Mouse (Mus musculus) 3T3-L1 (cell line): Measurements from ENCODE around the gene Olfm4.

Source experiments
- DNase-seq: peaks from one replicate; pipeline ENCODE4 v3.0.0-alpha.2; 2015; ENCODE audit warnings: low read depth, low spot score

The Olfm4 gene

DNA sequence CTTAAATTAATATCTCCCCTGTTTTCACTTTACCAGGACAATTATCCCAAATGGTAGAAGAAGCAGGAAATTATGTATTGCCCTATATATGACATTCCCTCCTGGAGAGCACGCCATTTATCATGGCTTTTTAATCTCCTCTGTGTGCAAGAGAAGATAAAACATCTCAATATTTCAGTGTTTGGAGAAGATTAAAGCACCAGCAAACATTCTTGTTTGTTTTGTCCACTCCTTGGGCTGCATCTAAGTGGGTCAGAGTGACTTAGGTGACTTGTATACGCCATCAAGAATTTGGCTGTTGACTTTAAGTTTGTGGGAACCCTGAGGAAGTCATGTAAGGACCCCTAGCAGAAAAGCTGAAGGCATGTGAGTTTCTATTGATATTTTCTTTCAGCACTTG is at the start of gene Olfm4:
Gene Olfm4, plus strand, starts transcription at position 301 of the 400 bp plus-strand sequence.
- no peak for DNase-seq

DNA sequence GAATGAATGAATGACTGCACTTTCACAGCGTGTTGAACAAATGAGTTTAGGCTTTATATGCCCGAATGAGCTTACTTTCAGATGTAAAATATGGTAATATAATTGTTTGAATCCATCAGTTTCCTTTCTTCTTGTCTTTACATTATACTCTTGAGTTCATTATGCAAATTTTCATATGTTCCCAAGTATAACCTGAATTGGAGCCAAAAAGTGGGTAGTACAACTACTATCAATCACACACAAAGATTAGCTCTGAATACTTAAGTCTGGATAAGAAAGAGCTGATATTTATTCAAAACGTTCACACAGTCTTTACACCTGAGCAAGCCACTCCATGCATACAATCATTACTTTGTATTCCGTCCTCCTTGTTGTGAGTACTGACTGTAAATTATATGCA is 49.5 kb upstream of the Olfm4 start:
- DNase-seq = no peak

DNA sequence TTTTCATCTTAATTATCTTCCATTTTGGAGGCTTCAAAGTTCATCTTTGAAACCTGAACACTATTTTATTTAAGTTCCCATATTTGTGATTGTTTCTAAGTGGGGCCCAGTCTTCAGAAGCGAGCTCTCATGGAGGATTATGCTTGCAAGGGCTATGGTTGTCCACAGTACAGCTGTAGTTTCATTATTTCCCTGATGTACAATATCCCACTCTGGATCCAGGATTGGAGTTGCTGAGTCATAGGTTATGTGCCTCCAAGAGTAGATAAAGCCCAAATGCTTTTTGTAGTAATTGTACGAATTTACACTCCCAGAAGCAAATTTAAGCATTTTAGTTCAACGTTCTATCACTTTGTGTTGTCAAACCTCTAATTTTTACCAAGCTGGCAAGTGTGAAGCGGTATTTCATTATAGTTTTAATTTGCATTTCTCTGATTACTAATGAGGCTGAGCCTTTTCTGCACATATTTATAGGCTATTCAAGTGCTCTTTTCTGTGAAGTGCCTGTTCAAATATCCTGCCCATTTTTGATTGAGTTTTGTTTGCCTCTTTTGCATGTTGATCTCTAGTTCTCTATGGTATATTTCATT is 46.9 kb upstream of the Olfm4 start:
- DNase-seq = no peak

DNA sequence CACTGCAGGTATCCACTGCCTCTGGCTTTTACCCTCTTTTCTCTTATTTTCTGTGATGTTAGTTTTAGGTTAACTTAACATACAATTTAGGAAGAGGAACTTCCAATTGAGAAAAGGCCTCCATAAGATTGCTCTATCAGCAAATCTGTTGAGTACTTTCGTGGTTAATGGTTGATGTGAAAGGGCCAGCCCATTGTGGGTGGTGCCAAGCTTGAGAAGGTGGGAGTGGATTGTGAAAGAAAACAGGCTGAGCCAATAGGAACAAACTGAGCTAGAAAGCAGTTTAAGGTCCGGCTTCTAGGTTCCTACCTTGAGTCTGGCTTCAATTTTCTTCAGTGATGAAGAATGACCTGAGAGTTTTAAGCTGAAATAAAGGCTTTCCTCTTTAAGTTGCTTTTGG is 38.0 kb upstream of the Olfm4 start:
- no peak for DNase-seq

DNA sequence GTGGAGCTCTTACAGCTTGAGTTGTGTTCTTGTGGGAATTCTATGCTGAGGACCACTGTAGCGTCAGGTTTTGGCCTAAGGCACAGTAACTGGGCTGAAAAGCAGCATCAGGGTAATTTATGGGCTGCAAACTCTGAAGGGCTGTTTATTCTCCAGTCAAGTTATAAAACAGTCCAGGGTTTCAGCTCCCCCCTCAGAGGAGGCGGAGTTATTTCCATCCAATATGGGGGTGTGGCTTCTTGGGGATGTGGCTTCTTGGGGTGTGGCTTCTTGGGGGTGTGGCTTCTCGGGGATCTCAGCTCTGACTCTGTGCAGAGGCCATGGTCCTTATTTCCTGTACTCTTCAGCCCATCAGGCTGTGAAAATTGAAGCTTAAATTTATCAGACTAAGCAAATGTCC is 28.2 kb upstream of the Olfm4 start:
- no peak for DNase-seq

DNA sequence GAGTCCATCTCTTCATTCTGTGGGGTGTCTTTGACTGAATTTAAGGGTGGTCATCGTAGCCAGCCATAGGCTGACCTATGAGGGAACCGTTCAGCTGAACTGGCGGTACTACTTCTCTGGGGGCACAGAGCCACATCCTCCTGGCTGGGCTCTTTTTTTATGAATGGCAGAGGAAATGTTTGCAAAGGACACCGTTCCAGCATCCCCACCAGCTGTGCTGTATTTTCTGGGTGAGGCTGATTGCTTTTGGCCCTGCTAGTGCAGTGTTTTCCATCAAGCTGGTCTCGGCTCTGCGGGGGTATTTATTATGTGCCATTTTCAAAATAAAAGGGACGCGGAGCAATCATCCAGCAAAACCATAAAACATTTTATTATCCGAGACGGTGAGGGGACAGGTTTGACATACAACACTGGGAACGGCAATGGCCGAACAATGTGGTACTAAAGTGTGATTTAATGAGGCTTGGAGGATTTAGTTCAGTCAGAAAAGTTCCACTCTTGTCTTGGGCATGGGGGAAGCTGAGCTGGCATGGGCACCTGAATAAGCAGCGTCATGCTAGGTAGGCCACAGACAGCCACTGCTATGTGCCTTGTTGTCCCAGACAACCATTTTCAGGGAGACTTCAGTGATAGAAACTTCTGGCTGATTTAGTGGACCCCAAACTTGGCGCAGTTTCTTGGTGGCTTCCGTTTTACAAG is 25.9 kb upstream of the Olfm4 start:
- no peak for DNase-seq

DNA sequence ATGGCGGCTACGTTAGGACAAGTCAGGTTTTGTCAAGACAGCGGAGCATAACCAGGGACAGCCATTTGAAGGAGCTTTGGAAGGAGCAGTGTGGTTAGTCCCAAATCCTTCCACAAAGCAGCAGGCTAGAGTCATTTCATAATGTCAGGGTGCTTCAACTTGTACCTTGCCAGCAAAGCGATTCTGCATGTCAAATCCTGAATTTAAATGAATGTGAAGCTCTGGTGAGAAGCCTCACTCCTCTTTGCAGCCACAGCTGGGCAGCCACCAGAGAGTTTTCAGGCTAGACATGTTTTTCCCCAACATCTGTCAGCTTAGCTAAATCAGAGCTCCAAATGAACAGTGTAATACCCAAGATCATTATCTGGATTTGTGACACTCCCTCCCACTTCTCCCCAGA is 22.7 kb upstream of the Olfm4 start:
- DNase-seq = no peak

DNA sequence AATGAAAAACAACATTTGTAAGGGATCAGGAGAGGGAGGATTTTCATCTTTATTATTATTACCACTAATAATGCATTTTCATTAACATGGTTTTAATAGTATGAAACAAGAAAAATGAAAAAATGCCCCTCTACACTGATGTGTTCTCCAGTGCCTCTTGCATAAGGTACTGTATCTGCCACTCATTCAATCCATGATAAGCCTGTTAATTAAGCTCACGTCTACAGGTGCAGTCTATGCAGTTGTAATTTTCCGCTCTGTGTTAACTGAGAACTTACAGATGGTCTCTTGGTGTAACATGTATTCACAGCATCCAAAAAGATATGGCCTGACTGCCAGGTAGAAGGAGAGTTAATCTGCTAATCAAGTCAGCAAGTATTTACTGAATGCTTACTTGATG is 22.3 kb upstream of the Olfm4 start:
- DNase-seq = no peak

DNA sequence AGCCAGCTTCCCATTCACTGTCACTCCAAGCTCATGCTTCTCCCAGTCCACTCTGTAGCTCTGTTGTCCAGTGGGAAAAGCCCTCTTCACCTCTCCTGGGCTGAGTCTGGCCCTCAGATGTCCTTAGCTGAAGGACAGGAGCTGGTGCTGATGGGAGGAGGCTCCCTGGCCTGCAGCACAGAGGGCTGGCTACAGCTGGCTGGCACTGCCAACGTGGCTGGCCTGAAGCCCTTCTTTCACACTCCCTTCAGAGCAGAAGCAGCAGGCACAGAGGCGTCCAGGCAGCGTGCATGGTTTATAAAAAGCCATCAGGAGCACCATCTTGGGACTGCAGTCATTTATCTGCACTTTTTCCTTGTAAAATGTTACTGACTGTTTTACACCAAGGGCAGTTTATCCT is 13.7 kb upstream of the Olfm4 start:
- no peak for DNase-seq

DNA sequence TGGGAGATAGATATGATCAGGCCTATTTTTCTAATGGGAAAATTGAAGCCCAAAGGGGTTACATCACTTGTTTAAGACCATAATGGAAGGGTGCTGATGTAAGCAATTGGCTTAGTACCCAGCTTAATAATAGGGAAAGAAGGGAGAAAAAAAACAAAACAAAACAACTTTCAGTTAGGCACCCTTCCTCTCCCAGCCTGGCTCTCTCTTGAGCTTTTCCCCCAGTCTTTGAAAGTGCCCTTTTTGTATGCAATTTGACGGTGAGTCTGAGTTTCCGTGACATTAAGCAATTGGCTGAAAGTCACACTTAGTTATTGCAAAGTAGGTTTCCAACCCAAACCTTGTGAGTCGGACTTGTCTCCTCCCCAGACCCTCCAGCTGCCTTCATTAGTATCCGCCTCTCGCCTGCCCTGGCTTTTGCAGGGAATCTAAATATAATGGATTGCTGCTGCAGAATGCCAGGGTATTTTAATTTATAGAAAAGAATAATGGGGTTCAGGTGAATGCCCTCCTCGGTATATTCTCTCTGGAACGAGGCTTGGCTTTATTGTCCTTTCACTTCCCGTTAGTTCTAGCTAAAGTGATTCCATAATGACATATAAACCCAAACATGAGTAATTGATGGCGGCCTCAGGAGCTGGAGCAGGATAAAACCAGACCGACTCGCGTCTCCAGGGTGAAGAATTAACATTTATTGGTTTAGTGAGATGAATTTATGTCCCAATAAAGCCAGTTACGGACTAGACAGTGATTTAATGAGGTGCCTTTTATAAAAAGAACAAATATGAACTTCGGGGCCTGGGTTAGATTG is 12.7 kb upstream of the Olfm4 start:
- no peak for DNase-seq

DNA sequence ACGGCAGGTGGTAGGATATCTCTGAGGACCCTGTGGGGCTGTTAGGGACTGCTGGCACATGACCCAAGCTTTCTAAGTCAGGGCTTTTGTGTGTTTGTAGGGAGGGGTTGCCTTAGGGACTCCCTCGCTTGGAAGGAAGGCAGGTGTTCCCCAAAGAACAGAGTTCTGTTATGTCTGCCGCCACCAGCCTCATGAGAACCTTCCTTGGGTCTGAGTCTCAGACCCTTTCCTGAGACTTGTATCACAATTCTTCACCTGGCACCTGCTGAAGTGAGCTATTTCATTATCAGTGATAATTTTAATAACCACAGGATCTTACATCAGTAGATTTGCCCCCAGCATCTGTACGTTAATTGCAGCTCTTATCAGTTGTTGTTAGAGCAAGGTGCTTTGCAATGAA is 2.4 kb upstream of the Olfm4 start:
- DNase-seq = no peak

DNA sequence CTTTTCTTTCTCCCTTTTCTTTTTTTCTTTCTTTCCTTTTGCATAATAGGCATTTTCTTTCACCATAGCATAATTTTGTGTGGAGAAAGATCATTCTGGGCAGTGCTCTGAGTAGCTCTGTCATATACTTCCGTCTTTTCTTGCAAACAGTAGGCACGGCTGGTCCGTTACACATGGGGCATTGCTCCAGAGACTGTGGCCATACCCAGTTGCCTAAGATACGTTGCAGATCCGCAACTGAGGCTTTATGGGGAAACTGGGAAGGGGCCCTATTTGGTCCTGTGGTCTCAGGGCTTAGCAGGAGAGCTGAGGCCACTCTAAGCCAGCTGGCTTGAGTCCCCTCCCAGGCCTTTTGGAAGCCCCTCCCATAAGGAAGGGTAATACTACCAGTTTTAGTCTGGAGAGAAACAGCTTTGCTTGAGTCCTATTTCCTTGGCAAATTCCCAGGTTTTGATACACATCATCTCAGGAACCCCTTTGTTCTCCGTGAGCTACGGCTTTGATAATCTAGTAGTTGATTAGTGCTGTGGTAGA is 1.3 kb downstream of the Olfm4 start:
- no peak for DNase-seq

DNA sequence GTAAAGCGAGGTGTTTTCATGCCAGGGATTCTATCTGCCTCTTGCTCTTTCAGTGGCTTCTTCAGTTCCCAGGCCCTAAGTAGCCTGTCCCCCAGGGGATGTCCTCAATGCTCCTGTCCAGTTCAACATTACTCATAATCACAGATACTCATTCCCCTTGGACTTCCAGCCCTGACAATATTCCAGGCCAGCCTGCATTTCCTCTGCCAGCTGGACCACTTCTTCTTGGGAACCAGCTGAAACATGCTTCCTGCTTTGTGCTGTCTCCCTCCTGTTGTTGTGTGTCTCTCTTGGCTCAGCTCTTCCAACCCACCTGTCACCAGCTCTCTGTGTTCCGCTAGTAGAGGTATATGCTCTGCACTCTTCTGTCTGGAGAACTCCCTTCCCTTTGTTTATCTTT is 1.8 kb downstream of the Olfm4 start:
- no peak for DNase-seq

DNA sequence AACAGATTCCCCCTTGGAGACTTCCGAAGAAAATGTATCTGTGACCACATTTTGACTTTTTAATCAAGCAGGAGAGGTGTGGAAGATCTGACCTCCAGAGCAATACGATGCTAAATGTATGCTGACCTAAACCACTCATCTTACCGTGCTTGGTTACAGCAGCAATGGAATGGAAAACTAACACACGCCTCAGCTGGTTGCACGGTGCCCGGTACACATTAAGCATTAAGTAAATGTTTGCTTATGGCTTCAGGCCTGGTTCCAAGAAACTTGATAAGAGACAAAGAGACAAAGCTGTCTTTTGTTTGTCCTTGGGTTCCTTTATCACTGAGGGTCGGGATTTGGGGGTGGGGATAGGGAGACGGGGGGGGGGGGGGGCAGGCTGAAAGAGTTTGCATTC is 3.0 kb downstream of the Olfm4 start:
- DNase-seq = no peak

DNA sequence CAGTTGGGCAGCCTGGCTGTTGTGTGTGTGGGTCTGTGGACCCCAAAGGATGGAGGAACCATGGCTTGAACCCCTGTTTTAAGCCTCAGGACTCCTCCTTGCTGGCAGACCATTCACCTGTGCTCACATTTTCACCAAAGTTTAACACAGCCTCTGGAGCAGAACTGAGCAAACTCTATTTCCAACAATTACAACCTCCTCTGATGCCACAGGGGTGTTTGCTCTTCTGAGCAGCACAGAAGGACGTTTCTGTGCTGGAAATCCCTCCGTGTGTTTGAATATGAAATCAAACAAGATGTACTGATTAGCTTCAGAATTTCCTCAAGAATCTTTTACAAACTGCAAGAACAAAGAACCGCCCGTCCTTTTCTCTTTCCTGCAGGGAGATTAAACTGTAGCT is 5.9 kb downstream of the Olfm4 start:
- no peak for DNase-seq

DNA sequence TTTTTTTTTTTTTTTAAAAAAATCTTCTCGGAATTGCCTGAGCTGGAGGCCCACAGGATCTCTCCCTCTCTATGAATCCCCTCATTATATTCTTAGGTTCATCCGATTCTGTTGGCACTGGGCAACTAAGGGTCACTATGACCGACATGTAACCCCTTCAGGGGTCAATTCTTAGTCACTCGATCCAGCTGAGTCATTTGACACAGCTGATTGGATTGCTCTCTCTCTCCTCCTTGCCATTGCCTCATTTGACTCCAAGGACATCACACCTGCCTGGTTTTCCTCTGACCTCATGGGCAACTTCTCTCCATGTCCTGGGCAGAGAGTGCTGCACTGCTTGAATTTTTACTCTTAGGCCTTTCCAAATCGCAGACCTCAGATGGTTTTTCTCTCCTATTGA is 6.7 kb downstream of the Olfm4 start:
- no peak for DNase-seq

DNA sequence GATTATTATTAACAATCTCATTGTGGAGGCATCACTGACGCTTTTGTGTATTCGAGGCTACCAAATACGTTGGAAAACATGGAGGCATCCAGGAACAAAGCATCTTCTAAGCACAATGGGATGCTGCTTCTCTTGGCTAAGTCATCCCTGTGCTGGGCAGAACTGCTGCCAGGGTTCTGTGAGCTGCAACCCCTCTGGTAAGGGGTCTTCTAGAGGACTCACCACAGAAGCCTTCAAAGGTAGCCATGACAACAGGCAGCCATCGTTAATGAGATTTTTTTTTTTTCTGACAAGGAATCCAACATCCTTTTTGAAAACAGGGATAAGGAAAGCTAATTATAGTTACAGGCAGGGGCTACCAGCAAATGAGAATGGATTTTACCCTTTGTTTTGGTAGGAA is 13.7 kb downstream of the Olfm4 start:
- no peak for DNase-seq

DNA sequence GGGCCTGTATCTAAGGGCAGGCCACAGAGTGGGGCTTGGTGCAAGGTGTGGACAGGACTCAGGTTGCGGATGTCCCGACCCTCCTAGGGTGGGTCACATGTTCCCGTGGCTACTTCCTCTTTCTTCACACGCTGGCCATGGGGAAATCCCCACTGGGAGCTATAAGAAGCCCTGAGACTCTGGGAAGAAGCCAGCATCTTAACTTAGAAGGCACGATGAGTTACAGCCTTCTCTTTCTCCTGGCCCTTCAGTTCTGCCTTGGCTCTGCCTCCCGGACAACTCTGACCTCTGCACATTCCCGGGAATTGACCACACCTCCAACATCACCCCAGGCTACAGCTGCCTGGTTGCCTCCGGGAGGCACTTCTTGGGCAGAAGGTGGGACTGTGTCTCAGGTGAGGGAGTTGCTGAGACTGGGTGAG is 16.2 kb downstream of the Olfm4 start:
- DNase-seq = no peak

DNA sequence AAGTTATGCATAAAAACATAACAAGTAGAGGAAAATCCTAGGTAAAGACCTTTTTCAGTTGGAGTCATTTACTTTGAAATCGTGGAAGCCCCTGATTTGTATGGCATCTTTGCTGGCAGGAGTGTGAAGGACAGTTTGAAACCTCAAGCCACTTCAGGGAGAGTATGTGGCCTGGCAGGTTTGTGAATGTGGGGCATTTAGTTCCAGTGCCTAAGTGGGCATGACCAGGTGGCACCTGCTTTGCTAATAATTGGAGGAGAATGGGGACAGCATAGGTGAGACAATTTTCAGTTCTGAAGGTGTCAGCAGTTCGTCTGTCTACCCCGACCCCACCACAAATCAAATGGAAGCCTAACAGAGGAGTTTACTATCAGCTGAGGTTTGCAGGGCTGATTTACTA is 23.8 kb downstream of the Olfm4 start:
- no peak for DNase-seq

DNA sequence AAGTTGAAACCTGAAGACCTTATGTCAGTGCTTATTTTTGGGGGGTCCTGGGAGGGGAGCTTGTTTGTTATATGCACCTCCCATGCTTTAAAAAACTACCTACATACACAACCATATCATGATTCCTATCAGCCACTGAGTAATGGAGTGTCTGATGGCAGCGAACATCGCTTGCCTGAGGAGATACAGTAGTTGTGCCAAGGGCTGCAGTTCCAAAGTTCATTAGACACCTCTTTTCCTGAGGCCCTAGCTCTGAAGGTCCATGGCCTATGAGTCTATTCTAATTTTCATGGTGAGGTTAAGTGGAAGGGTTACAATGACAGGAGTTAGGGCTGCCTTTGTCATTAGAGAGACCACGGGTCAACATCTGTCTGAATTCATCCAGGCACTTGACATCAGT is 26.5 kb downstream of the Olfm4 start:
- no peak for DNase-seq

DNA sequence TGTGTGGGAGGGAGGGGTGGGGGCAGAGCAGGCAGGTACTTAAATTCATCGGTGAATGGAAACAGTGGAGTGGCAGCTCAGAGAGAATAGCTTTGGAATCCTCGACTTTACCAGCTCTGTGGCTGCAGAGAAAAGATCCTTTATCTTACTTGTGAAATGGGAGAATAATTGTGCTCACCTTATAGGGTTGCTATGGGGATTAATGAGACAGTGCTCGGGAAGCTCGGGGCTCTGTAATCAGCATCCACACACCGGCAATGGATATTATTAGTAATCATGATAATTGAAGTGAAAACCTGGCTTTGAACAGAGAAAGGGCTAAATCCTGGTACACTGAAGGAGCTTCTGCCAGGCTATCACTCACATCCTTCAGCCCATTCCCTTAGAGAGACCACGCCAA is 31.1 kb downstream of the Olfm4 start:
- DNase-seq = no peak

DNA sequence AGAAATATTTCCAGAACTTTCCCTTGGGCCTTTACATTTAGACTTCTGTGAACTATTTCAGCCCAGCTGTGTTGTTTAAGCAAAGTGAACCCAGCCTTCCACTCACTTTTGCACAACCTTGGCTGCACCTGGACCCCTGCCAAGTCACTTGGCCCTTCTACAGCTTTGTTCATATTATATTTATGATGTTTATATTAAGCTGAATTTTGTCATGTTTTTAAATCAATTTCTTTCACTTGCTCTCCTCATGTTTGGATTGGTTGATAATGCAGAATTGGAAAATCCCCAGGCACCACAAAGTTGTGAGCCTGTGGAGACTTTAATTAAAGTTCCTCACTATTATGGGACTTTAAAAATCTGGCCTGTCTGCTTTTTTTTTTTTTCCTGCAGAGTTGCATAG is 32.2 kb downstream of the Olfm4 start:
- no peak for DNase-seq

DNA sequence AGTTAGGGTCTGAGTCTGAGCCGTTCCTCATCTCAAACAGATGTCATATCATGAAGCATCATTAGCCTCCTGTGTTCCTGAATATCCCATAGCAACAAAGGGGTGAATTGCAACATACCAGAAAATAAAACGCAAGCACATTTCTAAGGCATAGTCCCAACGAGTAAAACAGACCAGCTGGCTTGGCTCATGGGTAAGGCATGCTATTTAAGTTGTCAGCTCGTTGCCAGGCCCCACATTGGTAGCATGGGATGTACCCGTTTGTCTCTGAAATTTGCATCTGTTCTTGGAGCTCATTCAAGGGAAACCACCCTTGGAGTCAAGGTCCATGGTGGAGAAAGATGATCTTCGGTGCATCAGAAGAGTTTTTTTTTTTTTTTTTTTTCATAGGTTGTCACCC is 42.2 kb downstream of the Olfm4 start:
- no peak for DNase-seq
